Mouse (Mus musculus) bone marrow, adult 2 months (tissue): Measurements from ENCODE around the gene Nip7. TPM values are rescaled to one million over a fixed set of nuclear protein-coding genes. Genes with fewer than 3 reads are reported as not detected.

Experiments used
- H3K27ac ChIP-seq: fragments of 200-500 bp; 2 replicates; pipeline ENCODE4 v1.5.1; 2012; ENCODE audit warnings: low read depth, mild to moderate bottlenecking, control low read depth, inconsistent platforms, low read length; ENCODE audit not compliant: control insufficient read depth, poor library complexity, insufficient read depth
- H3K4me1 ChIP-seq: fragments of 200-500 bp; 2 replicates; pipeline ENCODE4 v1.6.1; 2011; ENCODE audit warnings: low read length; ENCODE audit not compliant: control insufficient read depth, insufficient read depth
- H3K4me3 ChIP-seq: fragments of 200-500 bp; replicated peaks from 2 replicates; pipeline ENCODE3; 2011; ENCODE audit warnings: mild to moderate bottlenecking, low read depth, low read length, control low read depth; ENCODE audit not compliant: control insufficient read depth
- CTCF ChIP-seq: fragments of 200-500 bp; IDR thresholded peaks from 2 replicates; pipeline ENCODE4 v1.5.1; 2011; ENCODE audit warnings: low read length, control low read depth; ENCODE audit not compliant: control insufficient read depth, insufficient read depth
- POLR2A ChIP-seq: fragments of 200-500 bp; IDR thresholded peaks from 2 replicates; pipeline ENCODE4 v1.6.1; 2011; ENCODE audit warnings: low read depth, mild to moderate bottlenecking, control low read depth, low read length, borderline replicate concordance; ENCODE audit not compliant: control insufficient read depth
- WGBS: fragments of 180-500 bp; shearing (Covaris S2); methylation state at CpG from one replicate; pipeline ENCODE4 v1.1.7; 2018; 5-methylcytosine and 5-hydroxymethylcytosine counted together
- polyA plus RNA-seq: library from polyadenylated mRNA; stranded (reverse); fragments of >200 nt; gene quantifications from 2 replicates; pipeline ENCODE4 v1.2.4, GENCODE M21; 2011; ENCODE audit warnings: low replicate concordance; ENCODE audit not compliant: missing spikeins, insufficient read depth, insufficient read length

The Nip7 gene
- polyA plus RNA-seq, 1 experiment, result 59.8 TPM

GRCm38 (mm10) chr8:107108978-107109720 lies 52.5 kb downstream of the Nip7 start:
- no peaks in the 10 kb centered on the region for H3K4me1 ChIP-seq
- TF ChIP-seq CTCF, result no peak
- TF ChIP-seq POLR2A, result no peak
- 81% methylated on average over 23 of the region's 23 CpGs for WGBS
- H3K27ac ChIP-seq, result no peak overlapping the region
- H3K4me3 ChIP-seq, result no peak overlapping the region

DNA sequence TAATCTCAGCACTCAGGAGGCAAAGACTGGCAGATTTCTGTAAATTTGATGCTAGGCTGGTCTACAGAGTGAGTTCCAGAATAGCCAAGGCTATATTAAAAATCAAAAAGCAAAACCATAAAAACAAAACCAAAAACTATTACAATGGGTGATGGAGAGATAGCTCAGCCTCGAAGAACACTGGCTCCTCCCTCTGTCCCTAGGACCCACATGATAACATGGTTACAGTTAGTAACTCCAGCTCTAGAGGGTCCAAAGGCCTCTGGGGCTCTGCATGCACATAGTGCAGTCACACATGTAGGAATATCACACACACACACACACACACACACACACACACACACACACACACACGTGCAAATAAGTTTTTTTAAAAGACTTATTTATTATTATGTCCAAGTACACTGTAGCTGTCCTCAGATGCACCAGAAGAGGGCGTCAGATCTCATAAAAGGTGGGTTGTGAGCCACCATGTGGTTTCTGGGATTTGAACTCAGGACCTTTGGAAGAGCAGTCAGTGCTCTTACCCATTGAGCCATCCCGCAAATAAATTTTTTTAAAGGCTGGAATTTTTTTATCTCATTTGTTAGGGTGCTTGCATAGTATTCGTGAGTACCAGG lies 53.2 kb downstream of the Nip7 start:
- no peak overlapping the region for H3K4me3 ChIP-seq
- H3K27ac ChIP-seq, result no peak overlapping the region
- TF ChIP-seq CTCF (no peak), POLR2A (no peak)
- no peaks in the 10 kb centered on the region for H3K4me1 ChIP-seq
- 65% methylated on average over 5 of the region's 5 CpGs for whole genome bisulfite sequencing

Other genes with a start within 250 kb of the Nip7 start
- not detected in 2 replicates for gene Has3, start 186.6 kb upstream of the Nip7 start, polyA plus RNA-seq
- 7.0 and 18.9 TPM in 2 replicates for gene Utp4, start 163.2 kb upstream of the Nip7 start, polyA plus RNA-seq
- 1.7 and 5.2 TPM in 2 replicates for gene Sntb2, start 121.1 kb upstream of the Nip7 start, polyA plus RNA-seq
- 19.6 and 34.5 TPM in 2 replicates for gene Vps4a, start 25.7 kb upstream of the Nip7 start, polyA plus RNA-seq
- gene Pdf, start 8.3 kb upstream of the Nip7 start, polyA plus RNA-seq, result 2.9 and 8.9 TPM in 2 replicates
- 8.4 and 14.6 TPM in 2 replicates for gene Cog8, start 188 bp upstream of the Nip7 start, polyA plus RNA-seq
- gene Tmed6, start 8.8 kb downstream of the Nip7 start, polyA plus RNA-seq, result not detected in 2 replicates
- gene Terf2, start 39.7 kb downstream of the Nip7 start, polyA plus RNA-seq, result 24.3 and 24.7 TPM in 2 replicates
- gene Cyb5b, start 93.8 kb downstream of the Nip7 start, polyA plus RNA-seq, result 12.1 and 19.4 TPM in 2 replicates
- 6.7 and 18.8 TPM in 2 replicates for gene Nfat5, start 236.6 kb downstream of the Nip7 start, polyA plus RNA-seq